Mouse (Mus musculus) forebrain, embryonic 16.5 days (tissue): ENCODE data around the gene Hist1h2ab. TPM values are rescaled to one million over a fixed set of nuclear protein-coding genes. Genes with fewer than 3 reads are reported as not detected.
A peak's percentile ranks its signal among the peaks of the same experiment; 100 is the strongest.
"Not testable (repeated sequence)": the region's sequence is repeated elsewhere in the genome, so short reads cannot be mapped to it uniquely, and the experiment has no call there.

Experiments used
- ATAC-seq: fragments of 200-750 bp; cut with Nextera tagmentation; 2 replicates; pipeline ENCODE4 v1.8.0; 2017; ENCODE audit warnings: mild to moderate bottlenecking, moderate library complexity
- H3K27ac ChIP-seq: fragments of 300-500 bp; sonication (generic); 2 replicates; pipeline ENCODE4 v1.5.1; 2014; ENCODE audit warnings: low read length, control low read depth
- H3K27me3 ChIP-seq: fragments of 300-500 bp; sonication (generic); replicated peaks from 2 replicates; pipeline ENCODE4 v1.6.1; 2014; ENCODE audit warnings: low read length; ENCODE audit not compliant: control insufficient read depth, insufficient read depth
- H3K36me3 ChIP-seq: fragments of 300-500 bp; sonication (generic); 2 replicates; pipeline ENCODE4 v1.6.1; 2014; ENCODE audit not compliant: control insufficient read depth, insufficient read depth
- H3K4me1 ChIP-seq: fragments of 300-500 bp; sonication (generic); replicated peaks from 2 replicates; pipeline ENCODE4 v1.6.1; 2014; ENCODE audit warnings: low read length; ENCODE audit not compliant: control insufficient read depth, insufficient read depth
- H3K4me2 ChIP-seq: fragments of 300-500 bp; sonication (generic); 2 replicates; pipeline ENCODE4 v1.6.1; 2014; ENCODE audit warnings: mild to moderate bottlenecking, low read length, control low read depth
- H3K4me3 ChIP-seq: fragments of 300-500 bp; sonication (generic); replicated peaks from 2 replicates; pipeline ENCODE4 v1.5.1; 2014; ENCODE audit warnings: mild to moderate bottlenecking, low read length, control low read depth
- H3K9ac ChIP-seq: fragments of 300-500 bp; sonication (generic); replicated peaks from 2 replicates; pipeline ENCODE4 v1.6.1; 2014; ENCODE audit warnings: low read depth, low read length, control low read depth
- H3K9me3 ChIP-seq: fragments of 300-500 bp; sonication (generic); 2 replicates; pipeline ENCODE4 v1.6.1; 2016; ENCODE audit warnings: low read length; ENCODE audit not compliant: control insufficient read depth
- WGBS: fragments of 180-500 bp; shearing (Covaris S2); extraction: QIAGEN DNeasy Blood & Tissue Kit; methylation state at CpG from one replicate; pipeline ENCODE4 v1.1.7; 2014; 5-methylcytosine and 5-hydroxymethylcytosine counted together
- polyA plus RNA-seq: library from polyadenylated mRNA; unstranded; fragments of >200 nt; fragmentation: Nextera tagmentation; extraction: Ambion mirVana; gene quantifications from 2 replicates; pipeline ENCODE4 v1.2.1, GENCODE M21; 2015

Hist1h2ab gene
- polyA plus RNA-seq = 14.5 and 16.2 TPM in 2 replicates

GRCm38 (mm10) chr13:23750839-23751477 is at the start of gene Hist1h2ab:
Hist1h2ab (plus strand) TSS chr13:23751126.
- peak within 1 kb of the TSS; percentile 51 for H3K4me3 ChIP-seq
- peak within 1 kb of the TSS; percentile 57 for H3K9ac ChIP-seq
- ATAC-seq = peak; percentile 50
- H3K36me3 ChIP-seq, H3K27me3 ChIP-seq, H3K9me3 ChIP-seq: not testable (repeated sequence)
- under 1% methylated on average over 21 of the region's 47 CpGs for WGBS
- H3K4me1 ChIP-seq = peaks cover 14% of the 10 kb centered on the region
- peak within 1 kb of the TSS; percentile 96 for H3K27ac ChIP-seq
- peak within 1 kb of the TSS; percentile 74 for H3K4me2 ChIP-seq

DNA sequence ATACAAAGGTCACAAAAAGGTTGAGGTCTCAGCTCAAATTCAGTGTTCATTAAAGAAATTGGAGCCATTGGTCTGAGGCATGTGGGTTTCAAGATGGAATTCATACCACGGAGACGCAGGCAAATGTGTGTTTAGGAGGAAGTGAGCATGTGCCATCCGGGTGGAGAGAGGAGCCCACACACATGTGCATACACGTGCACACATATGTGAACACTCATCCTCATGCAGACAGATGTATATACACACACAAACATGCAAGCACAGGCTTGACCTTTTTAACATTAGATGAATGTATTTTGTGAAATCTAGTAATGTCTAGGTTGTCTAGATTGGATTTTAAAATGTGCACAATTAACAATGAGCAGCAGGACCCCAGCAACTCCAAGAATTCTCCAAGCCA is 48.7 kb upstream of the Hist1h2ab start:
- H3K9me3 ChIP-seq = no peaks in the 10 kb centered on the region
- no peak overlapping the region for H3K4me2 ChIP-seq
- H3K4me3 ChIP-seq = no peak overlapping the region
- ATAC-seq = no peak
- H3K27me3 ChIP-seq = no peaks in the 10 kb centered on the region
- H3K36me3 ChIP-seq = no peaks in the 10 kb centered on the region
- no peak overlapping the region for H3K9ac ChIP-seq
- 84% methylated on average over 4 of the region's 4 CpGs for WGBS
- no peak overlapping the region for H3K27ac ChIP-seq
- H3K4me1 ChIP-seq = peaks cover 4% of the 10 kb centered on the region

GRCm38 (mm10) chr13:23702801-23703200 is 48.1 kb upstream of the Hist1h2ab start:
- H3K27ac ChIP-seq, H3K4me1 ChIP-seq, H3K9ac ChIP-seq, H3K4me2 ChIP-seq, H3K9me3 ChIP-seq, ATAC-seq, H3K36me3 ChIP-seq, H3K4me3 ChIP-seq, H3K27me3 ChIP-seq: not testable (repeated sequence)
- WGBS = 86% methylated on average over 2 of the region's 2 CpGs

GRCm38 (mm10) chr13:23705751-23706356 is 45.1 kb upstream of the Hist1h2ab start:
- no peak overlapping the region for H3K4me3 ChIP-seq
- H3K27me3 ChIP-seq = no peaks in the 10 kb centered on the region
- no peak overlapping the region for H3K27ac ChIP-seq
- peaks cover 12% of the 10 kb centered on the region for H3K4me1 ChIP-seq
- WGBS = 97% methylated on average over 7 of the region's 7 CpGs
- ATAC-seq = no peak
- no peaks in the 10 kb centered on the region for H3K9me3 ChIP-seq
- H3K4me2 ChIP-seq = no peak overlapping the region
- H3K9ac ChIP-seq = no peak overlapping the region
- no peaks in the 10 kb centered on the region for H3K36me3 ChIP-seq

GRCm38 (mm10) chr13:23706771-23707170 is 44.2 kb upstream of the Hist1h2ab start:
- Histone ChIP-seq H3K4me2 (no peak overlapping the region), H3K4me1 (peaks cover 12% of the 10 kb centered on the region), H3K36me3 (no peaks in the 10 kb centered on the region), H3K27ac (no peak overlapping the region), H3K4me3 (no peak overlapping the region), H3K27me3 (no peaks in the 10 kb centered on the region; the same call in 1 of the 2 replicates), H3K9ac (no peak overlapping the region), H3K9me3 (no peaks in the 10 kb centered on the region)
- 91% methylated on average over 12 of the region's 12 CpGs for WGBS
- no peak for ATAC-seq

- Histone ChIP-seq H3K9me3 (no peaks in the 10 kb centered on the region), H3K4me1 (peaks cover 12% of the 10 kb centered on the region), H3K9ac (no peak overlapping the region), H3K36me3 (no peaks in the 10 kb centered on the region), H3K27ac (no peak overlapping the region), H3K27me3 (no peaks in the 10 kb centered on the region; the same call in 1 of the 2 replicates), H3K4me3 (no peak overlapping the region), H3K4me2 (no peak overlapping the region)
- no peak for ATAC-seq
- 87% methylated on average over 4 of the region's 4 CpGs for WGBS
Measured at GRCm38 (mm10) chr13:23708041-23708440, 42.9 kb upstream of the Hist1h2ab start.

- Histone ChIP-seq H3K4me3 (no peak overlapping the region), H3K4me1 (peaks cover 12% of the 10 kb centered on the region), H3K36me3 (no peaks in the 10 kb centered on the region), H3K4me2 (no peak overlapping the region), H3K9me3 (no peaks in the 10 kb centered on the region), H3K9ac (no peak overlapping the region), H3K27ac (no peak overlapping the region), H3K27me3 (no peaks in the 10 kb centered on the region; the same call in 1 of the 2 replicates)
- ATAC-seq = no peak
- WGBS = 82% methylated on average over 4 of the region's 4 CpGs
Measured at GRCm38 (mm10) chr13:23708654-23709053, 42.3 kb upstream of the Hist1h2ab start.

DNA sequence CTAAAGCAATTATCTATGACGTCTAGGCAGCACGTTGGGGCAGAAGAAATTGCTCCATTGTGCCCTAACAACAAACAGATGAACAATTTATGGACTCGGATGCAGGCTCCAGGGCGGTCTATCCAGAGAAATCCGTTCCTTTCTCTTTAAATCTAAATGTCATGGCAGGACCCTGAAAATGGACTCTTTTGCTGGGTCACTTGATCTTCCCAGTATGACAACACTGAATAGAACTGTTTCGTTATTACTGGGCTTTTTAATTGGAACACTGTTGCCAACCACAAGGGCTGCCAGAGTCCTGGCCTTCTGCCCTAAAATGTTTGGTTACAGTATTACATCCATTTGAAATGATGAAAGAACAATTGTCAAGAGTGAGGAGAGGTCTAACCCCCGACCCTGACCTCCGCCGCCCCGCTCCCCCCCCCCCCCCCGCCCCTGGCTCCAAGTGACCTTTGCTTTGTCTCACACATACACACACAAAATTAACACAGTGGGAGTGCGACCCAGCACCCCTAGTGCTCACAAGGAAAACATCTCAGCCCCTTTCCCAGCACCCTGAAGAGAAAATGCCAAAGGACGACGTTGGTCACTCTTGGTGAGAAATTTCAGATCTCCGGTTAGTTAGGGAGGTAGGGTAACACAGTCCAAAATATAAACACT is 41.1 kb upstream of the Hist1h2ab start:
- Histone ChIP-seq H3K4me1 (peaks cover 12% of the 10 kb centered on the region), H3K4me3 (peak overlapping the region; percentile 35), H3K4me2 (peak overlapping the region; percentile 56), H3K27me3 (no peaks in the 10 kb centered on the region; the same call in 1 of the 2 replicates), H3K9ac (peak overlapping the region; percentile 43), H3K36me3 (no peaks in the 10 kb centered on the region), H3K27ac (no peak overlapping the region), H3K9me3 (no peaks in the 10 kb centered on the region)
- WGBS = 15% methylated on average over 15 of the region's 15 CpGs
- ATAC-seq = no peak

- Histone ChIP-seq H3K4me1 (peaks cover 12% of the 10 kb centered on the region), H3K9me3 (no peaks in the 10 kb centered on the region), H3K4me2 (peak within 1 kb of the TSS; percentile 56), H3K9ac (peak within 1 kb of the TSS; percentile 43), H3K4me3 (peak within 1 kb of the TSS; percentile 35), H3K27ac (no peak within 1 kb of the TSS), H3K27me3 (no peaks in the 10 kb centered on the region; the same call in 1 of the 2 replicates), H3K36me3 (no peaks in the 10 kb centered on the region)
- 5% methylated on average over 17 of the region's 17 CpGs for WGBS
- 0 out of 2 replicates have a peak, but pooled peaks have one; percentile 40 for ATAC-seq
Measured at GRCm38 (mm10) chr13:23710374-23711089, 40.4 kb upstream of the Hist1h2ab start, which contains the start of gene Hfe. Hfe (minus strand) TSS chr13:23710854.
